Mouse (Mus musculus) hindlimb bud, embryonic 11.5 days (tissue): Measurements from ENCODE around the gene Acd.

Experiments used
- DNase-seq: peaks from one replicate; pipeline ENCODE4 v3.0.0-alpha.2; 2012; ENCODE audit warnings: low read depth, low spot score; ENCODE audit errors: extremely low spot score

The Acd gene

DNA sequence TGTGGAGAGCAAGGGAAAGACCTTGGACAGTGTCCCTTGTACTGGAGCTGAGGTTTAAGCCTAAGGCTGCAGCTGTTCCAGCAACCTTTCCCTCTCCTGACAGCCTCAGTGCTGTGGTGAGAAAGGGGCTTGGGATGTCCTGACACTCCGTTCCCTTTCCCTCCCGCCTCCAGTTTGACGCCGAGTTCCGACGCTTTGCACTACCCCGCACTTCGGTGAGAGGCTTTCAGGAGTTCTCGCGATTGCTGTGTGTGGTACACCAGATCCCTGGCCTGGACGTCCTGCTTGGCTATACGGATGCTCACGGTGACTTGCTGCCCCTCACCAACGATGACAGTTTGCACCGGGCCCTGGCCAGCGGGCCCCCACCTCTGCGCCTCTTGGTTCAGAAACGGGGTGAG, 1.1 kb upstream of the Acd start:
- DNase-seq, result no peak

DNA sequence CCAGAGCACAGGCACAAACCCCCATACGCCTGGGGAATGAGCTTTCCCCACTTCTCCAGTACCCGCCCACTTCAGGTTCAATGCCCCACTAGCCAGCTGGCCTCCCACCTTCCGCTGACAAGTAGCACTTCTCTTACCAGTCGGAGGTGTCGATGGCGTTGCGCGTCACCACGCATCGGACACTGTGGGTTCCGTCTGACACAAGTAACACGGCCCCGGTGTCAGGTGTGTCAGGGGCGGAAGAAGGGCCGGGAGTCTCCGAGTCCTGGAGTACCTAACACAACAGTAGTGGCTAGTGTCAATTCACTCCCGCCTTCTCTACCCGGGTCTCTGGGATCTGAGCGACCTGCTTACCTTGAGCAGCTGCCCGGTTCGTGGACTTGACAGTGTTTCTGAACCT, 336 bp downstream of the Acd start:
- no peak for DNase-seq

DNA sequence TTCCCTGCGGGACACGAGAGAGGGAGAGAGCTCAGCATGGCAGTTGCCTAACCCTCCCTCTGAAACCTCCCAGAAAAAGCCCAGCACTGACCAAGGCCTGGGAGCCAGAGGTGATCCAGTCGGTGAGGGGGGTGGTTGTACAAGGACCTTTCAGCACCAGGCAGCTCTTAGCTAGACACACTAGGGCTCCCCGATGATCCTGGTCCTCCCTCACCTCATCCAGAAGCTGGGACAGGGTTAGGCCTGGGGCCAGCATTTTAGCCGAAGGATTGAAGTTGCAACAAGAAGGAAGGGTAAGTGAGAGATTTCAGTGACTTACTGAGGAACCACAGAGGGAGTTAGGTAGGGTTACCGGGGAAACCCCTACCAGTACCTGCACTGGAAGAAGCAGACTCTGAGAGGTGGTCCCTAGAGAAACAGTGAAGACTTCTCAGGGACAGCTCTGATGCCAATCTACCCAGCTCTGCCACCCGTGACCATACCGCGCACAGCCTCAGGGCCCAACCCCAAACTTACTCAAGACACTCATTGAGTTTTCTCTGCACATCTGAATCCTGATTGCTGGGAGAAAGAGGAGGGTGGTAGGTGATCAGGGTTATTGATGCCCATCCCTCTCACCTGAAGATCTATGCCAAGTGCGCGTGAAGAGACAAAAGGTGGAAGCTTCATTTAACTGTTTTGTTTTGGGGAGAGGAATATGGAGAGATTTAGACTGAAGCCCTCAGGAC, 1.2 kb downstream of the Acd start:
- no peak for DNase-seq

DNA sequence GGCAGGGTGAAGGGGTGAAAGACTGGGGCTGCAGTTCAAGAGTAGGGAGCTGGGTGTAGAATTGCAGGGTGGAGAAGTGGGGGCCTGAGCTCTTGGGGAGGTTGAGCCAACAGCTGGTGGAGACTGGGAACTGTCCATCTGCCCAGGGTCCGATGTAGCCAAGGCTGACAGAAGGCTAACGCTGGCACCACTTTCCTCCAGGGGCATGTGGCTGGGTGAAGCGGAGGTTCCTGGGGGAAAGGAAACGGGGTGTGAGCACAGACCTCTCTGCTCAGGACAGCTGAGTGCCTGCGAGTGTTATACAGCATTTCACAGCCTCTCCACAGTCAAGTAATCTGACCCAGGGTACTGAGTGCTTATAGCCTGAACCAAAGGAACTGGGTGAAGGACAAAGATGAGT, 2.2 kb downstream of the Acd start:
- DNase-seq, result no peak

DNA sequence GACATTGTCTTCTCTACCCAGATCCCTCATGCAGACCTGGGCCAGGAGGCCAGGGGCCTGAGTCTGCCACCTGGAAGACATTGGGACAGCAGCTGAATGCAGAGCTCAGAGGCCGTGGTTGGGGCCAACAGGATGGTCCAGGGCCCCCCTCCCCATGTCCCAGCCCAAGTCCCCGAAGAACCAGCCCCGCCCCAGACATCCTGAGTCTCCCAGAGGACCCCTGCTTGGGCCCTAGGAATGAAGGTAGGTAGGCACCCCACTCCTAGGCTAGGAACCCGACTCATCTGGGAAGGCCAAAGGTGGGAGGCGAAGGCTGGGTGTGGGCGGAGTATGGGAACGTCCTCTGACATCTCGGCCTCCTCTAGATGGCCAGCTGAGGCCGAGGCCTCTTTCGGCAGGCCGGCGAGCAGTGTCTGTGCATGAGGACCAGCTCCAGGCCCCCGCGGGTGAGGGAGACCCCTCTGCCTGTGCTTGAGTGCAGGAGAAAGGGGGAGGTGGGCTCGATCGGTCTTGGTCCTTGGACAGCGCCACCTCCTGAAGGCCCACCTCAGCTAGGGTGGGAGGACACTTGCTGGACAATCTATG, 3.6 kb downstream of the Acd start:
- DNase-seq, result no peak

DNA sequence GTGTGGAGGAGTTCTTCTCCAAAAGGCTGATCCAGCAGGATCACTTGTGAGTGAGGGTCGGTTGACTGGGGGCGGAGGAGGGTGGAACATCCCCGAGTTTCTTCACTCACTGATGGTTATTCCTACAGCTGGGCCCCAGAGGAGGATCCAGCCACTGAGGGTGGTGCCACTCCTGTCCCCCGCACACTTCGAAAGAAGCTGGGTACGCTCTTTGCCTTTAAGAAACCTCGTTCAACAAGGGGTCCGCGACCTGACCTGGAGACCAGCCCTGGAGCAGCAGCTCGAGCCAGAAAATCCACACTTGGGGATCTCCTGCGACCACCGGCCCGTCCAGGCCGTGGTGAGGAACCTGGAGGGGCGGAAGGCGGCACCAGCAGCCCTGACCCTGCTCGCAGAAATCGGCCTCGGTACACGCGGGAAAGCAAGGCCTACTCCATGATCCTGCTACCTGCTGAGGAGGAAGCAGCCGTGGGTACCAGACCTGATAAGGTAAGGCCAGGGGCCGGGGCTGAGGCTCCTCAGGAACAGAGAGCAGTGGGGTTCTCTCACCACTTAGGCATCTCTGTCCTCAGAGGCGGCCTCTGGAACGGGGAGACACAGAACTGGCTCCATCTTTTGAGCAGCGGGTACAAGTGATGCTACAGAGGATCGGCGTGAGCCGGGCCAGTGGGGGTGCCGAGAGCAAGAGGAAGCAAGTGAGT, 5.7 kb downstream of the Acd start:
- no peak for DNase-seq

DNA sequence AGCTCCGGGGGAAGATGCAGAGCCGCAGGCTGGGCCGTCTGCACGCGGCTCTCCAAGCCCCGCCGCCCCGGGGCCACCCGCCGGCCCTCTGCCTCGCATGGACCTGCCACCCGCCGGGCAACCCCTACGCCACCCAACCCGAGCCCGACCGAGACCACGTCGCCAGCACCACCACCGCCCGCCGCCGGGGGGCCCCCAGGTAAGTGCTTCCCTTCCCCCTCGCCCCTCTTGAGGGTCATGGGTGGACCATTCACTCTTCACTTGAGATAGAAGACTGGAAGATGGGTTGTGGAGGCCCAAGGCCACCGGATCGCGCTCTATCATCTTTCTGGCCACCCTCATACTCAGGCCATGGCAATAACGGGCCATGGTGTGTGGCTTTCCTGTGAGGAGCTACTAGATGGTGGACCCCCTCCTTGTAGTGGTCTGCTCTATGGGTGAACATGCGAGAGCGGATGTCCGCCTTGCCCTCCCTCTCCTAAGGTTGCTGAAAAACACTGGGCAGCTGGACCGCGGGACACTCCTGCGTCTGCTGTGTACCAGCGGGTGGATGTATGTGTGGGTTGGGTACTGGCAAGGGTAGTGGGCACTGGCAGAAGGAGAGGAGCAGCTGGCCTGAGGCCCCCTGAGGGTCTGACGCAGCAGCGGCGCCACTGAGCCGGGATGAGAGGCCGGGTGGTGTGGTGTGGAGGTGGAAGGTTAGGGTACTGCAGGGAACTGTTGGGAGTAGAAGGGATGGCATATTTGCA, 6.7 kb downstream of the Acd start:
- DNase-seq, result no peak

DNA sequence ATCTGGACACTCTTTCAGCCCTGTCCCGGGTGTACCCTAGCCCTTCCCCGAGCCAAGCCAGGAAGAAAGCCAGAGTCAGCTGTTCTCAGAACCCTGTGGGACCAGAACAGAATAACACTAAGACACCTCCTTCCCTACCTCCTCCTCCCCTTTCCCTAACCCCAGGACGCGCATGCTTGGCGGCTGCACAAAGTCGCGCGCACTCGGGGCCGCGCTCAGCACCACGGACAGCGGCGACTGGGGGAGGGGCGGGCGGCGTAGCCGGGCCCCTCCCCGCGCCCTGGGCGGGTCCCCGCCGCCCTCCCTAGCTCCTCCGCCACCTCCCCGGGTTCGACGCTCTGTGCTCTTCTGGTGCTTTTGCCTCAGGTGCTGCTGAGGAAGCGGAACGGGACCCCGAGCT, 7.3 kb downstream of the Acd start:
- no peak for DNase-seq

DNA sequence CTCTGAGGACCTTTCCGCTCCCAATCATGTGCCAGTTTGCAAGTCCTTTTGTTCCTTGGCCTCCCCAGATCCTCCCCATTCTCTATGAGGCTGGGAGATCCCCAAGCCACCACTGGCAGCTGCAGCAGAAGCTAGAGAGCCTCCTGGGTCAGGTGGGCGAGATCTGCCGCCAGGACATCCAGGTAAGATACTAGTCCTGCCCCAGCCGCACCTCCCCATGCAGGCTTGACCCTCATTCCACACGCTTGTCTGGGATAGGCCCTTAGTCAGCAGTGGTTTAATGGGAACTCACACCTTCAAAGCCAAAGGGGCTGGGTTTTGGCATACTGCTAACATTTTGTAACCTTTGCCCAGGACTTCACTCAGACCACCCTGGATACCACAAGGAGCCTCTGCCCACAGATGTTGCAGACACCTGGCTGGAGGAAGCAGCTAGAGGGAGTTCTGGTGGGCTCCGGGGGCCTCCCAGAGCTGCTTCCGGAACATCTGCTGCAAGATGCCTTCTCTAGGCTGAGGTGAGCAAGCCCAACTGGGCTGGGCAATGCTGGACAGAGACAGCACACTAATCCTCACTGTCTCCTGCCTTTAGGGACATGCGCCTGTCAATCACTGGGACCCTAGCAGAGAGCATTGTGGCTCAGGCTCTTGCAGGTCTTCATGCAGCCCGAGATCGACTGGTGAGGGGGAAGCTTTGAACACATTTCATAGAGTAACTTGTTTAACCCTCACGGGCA, 8.3 kb downstream of the Acd start:
- DNase-seq, result no peak

DNA sequence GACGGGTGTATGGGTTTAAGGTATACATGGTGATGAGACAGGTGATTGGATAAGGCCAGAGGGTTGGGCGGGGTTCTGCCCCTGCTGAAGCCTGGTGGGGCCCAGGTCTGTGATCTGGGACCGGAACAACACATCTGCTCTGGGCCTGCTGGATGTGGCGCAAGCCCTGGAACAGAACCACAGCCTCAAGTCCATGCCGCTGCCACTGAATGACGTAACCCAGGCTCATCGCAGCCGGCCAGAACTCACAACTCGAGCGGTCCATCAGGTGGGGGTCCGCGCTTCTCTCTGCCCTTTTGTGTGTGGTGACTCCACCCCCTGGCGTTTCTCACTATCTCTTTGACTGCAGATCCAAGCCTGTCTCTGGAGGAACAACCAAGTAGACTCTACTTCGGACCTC, 9.9 kb downstream of the Acd start:
- no peak for DNase-seq

DNA sequence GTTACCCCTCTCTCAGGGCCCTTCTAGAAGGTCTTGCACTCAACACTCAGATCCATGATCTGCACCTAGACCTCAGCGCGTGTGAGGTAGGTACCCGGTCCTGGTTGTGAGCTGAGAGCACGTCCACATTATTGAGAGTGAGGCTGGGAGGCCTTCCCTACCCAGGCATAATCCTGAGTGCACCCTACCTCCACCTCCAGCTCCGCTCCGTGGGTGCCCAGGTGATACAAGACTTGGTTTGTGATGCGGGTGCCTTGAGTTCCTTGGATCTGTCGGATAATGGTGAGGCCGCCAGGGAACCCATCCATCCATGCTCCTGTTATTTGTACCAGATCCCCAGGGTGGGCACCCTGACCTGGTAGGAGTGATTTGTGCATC, 10.9 kb downstream of the Acd start:
- DNase-seq, result no peak

DNA sequence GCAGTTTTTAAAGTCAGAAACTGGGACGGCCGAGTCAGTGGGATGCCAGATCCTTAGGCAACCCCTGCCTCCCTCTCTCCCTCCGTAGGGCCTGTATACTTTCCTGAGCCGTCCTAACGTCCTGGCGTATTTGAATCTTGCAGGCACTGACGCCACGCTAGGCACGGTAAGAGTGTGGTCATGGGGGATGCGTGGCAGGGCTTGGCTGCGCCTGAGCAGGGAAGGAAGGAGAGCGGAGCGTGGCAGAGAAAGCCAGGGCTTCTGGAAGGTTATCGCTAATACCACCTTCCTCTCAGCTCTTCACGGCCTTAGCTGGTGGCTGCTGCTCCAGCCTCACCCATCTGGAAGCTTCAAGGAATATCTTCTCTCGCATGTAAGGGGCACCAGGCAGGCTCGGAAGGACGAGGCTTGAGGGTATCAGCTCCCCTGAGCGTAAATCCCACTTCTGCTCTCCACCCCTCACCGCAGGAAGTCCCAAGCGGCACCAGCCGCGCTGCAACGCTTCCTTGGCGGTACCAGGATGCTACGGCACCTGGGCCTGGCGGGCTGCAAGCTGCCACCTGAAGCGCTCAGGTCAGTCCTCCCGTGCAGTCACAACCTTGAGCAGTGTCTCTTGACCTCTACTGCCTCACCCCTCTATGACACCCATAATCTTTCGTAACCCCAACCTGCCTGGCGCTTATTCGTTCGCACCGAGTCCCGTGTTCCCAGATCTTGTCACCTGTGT, 11.5 kb downstream of the Acd start:
- no peak for DNase-seq

DNA sequence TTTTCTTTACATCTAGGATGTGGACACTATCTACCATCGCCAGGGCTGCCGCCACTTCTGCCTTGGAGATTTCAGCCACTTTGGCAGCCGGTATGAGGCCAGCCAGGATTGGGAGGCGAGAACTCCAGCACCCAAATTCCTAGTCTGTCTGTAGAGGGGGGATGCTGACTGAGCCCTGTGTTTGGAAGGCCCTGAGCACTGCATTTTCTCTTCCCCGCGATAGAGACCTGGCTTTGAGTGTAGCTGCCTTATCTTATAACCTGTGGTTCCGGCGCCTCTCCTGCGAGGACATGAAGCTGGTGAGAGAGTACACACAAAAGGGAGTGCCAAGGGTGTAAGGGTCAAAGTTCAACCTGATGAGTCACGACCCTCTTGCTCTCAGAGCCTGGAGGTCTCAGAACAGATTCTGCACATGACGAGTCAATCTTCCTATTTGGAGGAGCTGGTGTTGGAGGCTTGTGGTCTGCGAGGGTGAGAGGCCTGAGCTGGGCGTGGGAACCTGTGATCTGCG, 12.6 kb downstream of the Acd start:
- no peak for DNase-seq

DNA sequence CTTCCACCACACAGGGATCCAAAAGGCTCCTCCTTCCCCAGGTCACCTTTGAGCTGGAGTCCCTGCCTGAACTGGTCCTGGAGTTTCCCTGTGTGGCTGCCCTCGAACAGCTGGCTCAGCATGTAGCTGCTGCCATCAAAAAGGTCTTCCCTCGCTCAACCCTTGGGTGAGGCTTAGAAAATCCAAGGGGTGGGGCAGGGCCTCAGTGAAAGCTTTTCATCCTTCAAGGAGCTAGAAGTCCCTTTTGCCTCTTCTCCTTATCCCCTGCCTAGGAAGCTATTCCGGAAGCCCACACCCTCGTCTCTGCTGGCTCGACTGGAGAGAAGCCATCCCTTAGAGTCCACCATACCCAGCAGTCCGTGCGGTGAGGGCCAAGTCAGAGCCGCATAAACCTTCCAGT, 13.4 kb downstream of the Acd start:
- no peak for DNase-seq

DNA sequence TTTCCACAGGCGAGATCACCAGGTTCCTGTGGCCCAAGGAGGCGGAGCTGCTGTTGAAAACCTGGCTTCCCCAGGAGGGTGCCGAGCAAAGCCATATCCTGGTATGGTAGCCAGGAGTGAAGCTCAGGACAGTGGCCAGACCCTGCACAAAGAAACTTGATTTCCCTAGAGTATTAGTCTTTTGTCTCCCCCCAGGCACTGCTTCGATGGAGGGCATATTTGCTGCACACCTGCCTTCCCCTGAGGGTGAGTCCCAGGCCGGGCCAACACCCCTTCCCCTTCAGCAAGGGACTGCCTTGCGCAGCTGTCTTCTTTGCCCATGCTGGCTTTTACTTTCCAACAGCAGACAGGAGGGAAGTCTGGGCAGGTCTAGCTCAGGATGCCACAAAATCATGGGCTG, 14.4 kb downstream of the Acd start:
- no peak for DNase-seq

DNA sequence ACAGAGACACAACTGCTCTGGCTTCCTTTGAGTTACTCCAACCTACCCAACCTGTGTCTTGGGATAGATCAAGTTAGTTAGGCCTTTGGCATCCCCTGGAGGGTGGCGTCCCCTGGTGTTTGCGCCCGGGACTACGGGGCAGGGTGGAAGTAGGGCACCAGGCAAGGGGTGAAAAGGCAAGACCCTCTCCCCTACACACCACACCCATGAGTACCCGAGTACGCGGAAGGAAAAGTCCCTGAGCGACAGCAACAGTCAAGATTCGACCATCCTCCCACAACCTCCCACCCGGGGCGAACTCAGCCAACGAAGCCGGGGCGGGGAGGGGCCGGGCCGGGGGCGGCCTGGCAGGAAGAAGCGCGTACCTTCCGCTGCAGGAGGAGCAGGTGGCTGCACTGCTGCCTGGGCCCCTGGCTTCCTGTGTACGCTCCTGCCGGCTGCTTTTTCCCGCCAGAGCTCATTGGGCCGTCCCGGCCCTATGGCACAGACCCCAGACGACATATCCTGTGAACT, 15.1 kb downstream of the Acd start, which contains the start of gene Carmil2:
Carmil2 (plus strand) TSS at position 479 of the 513 bp plus-strand sequence.
- no peak for DNase-seq

DNA sequence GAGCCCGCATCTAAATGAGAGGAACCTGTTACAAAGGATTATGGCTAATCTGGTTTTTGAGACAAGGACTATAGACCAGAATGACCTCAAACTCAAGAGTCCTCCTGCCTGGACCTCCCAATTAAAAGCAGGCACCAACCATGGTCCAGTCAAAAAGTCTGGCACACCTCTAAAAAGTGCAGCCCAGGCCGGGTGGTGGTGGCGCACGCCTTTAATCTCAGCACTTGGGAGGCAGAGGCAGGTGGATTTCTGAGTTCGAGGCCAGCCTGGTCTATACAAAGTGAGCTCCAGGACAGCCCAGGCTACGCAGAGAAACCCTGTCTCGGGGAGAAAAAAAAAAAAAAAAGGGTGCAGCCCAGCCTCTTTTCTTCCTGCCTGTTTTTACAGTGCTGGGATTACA, 15.6 kb downstream of the Acd start:
- no peak for DNase-seq

DNA sequence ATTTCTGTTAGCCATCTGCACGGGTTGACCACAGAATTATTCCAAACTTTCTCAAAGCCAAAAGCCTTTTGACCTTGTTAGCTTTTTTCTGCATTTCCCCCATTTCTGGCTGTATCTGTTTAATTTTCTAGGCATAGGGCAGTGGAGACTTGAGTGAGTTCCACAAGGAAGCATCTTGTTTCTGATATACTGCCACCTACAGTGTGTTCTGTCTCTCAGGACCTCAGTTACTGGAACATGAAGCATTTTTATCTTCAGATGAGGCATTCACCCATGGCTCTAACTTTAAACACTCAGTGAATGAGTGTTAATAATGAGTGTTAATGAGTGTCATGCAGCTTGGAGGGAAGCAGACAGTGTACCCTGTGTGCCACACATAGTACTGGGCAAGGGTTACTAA, 23.0 kb downstream of the Acd start:
- DNase-seq, result no peak

DNA sequence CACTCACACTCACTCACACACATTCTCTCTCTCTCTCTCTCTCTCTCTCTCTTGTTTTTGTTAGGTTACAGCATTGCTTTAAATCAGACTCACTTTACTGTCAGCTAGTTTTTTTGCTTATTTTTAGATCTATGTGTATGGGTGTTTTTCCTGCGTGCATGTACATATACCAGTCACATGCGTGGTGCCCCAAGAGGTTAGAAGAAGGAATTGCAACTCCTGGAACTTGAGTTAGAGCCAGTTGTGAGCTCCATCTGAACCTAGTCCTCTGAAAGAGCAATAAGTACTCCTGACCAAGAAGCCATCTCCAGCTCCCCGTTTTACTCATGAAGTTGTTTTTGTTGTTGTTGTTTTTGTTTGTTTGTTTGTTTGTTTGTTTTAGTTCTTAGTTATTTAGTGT, 39.7 kb downstream of the Acd start:
- no peak for DNase-seq

DNA sequence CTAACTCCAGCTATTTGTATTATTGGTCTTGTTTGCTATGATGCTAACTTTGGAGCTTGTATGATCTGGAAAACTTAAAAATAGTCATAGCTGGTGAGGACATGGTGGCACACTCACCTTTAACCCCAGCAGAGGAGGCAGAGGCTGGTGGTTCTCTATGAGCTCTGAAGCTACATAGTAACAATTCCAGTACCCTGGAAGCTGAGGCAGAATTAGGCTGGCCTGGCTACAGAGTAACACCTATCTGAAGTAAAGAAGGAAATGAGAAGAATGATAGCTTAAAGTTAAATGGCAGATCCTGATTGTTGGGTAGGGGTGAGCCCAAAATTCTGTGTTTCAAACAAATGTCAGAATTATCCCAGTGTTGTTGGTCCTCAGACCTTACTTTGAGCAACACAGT, 43.3 kb downstream of the Acd start:
- DNase-seq, result no peak
